Mouse (Mus musculus) heart, postnatal 0 days (tissue): ENCODE results near the gene Psmd14. TPM values are rescaled to one million over a fixed set of nuclear protein-coding genes. Genes with fewer than 3 reads are reported as not detected.

ENCODE experiments used
- ATAC-seq: fragments of 200-750 bp; cut with Nextera tagmentation; 2 replicates; pipeline ENCODE4 v1.8.0; 2017; ENCODE audit warnings: low read depth, moderate number of reproducible peaks, moderate library complexity; ENCODE audit not compliant: insufficient read depth
- DNase-seq: peaks from one replicate; pipeline ENCODE4 v3.0.0-alpha.2; 2016; ENCODE audit warnings: low spot score
- H3K27ac ChIP-seq: fragments of 300-500 bp; sonication (generic); 2 replicates; pipeline ENCODE4 v1.5.1; 2014; ENCODE audit warnings: low read depth, mild to moderate bottlenecking
- H3K27me3 ChIP-seq: fragments of 300-500 bp; sonication (generic); 2 replicates; pipeline ENCODE4 v1.6.1; 2014; ENCODE audit warnings: low read length, mixed read lengths; ENCODE audit not compliant: control insufficient read depth, insufficient read depth
- H3K36me3 ChIP-seq: fragments of 300-500 bp; sonication (generic); replicated peaks from 2 replicates; pipeline ENCODE4 v1.6.1; 2014; ENCODE audit warnings: low read length, mixed read lengths; ENCODE audit not compliant: control insufficient read depth, insufficient read depth
- H3K4me1 ChIP-seq: fragments of 300-500 bp; sonication (generic); 2 replicates; pipeline ENCODE4 v1.6.1; 2014; ENCODE audit warnings: antibody characterized with exemption; ENCODE audit not compliant: control insufficient read depth, insufficient read depth
- H3K4me2 ChIP-seq: fragments of 300-500 bp; sonication (generic); 2 replicates; pipeline ENCODE4 v1.6.1; 2014; ENCODE audit warnings: low read depth, mild to moderate bottlenecking, low read length, moderate library complexity
- H3K4me3 ChIP-seq: fragments of 300-500 bp; sonication (generic); 2 replicates; pipeline ENCODE4 v1.5.1; 2014; ENCODE audit warnings: low read depth, low read length
- H3K9ac ChIP-seq: fragments of 300-500 bp; sonication (generic); replicated peaks from 2 replicates; pipeline ENCODE4 v1.6.1; 2014; ENCODE audit warnings: low read depth, low read length, mixed read lengths
- H3K9me3 ChIP-seq: fragments of 300-500 bp; sonication (generic); replicated peaks from 2 replicates; pipeline ENCODE4 v1.6.1; 2016; ENCODE audit warnings: low read length; ENCODE audit not compliant: control insufficient read depth
- CTCF ChIP-seq: IDR thresholded peaks from 2 replicates; pipeline ENCODE4 v1.5.1; 2016; ENCODE audit warnings: antibody characterized with exemption, control low read depth, low read depth
- EP300 ChIP-seq: IDR thresholded peaks from 2 replicates; pipeline ENCODE4 v1.6.1; 2016; ENCODE audit warnings: antibody characterized with exemption, low read depth
- WGBS: fragments of 180-500 bp; shearing (Covaris S2); extraction: QIAGEN DNeasy Blood & Tissue Kit; methylation state at CpG from one replicate; pipeline ENCODE4 v1.1.7; 2014; 5-methylcytosine and 5-hydroxymethylcytosine counted together
- polyA plus RNA-seq: library from polyadenylated mRNA; unstranded; fragments of >200 nt; fragmentation: Nextera tagmentation; extraction: Ambion mirVana; gene quantifications from 2 replicates; pipeline ENCODE4 v1.2.1, GENCODE M21; 2015
- total RNA-seq: library from RNA; depleted of rRNA; stranded (reverse); fragments of >200 nt; gene quantifications from 2 replicates; pipeline ENCODE4 v1.2.3, GENCODE M21; 2014; ENCODE audit warnings: low replicate concordance

Gene Psmd14
- total and polyA plus RNA-seq, 2 experiments from 2014 or later: 84.5 to 115 TPM

DNA sequence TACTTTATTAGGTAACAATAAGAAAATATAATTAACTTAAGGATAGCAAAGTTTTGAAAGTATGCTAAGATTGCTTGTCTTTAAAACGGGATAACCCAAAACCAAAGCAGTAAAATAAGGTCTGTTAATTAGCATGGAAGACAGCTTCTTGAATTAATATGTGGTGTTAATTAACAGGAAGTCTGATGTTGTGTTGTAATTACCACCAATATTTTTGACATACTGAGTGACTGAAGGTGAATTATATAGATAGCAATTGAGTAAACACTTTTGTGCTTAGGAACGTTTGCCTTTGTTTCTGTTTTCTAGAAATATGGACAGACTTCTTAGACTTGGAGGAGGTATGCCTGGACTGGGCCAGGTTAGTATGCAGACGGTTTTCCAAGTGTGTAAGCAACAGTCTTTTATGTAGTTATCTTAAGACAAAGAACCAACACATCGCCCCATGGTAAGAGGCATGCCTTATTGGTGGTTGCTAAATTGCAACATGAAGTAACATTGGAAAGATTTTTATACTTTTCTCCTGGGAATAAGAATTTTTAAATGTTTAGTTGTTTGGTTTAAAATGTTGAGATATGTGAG is 11.0 kb downstream of the Psmd14 start:
- H3K9ac ChIP-seq: no peak overlapping the region
- H3K27ac ChIP-seq: no peak overlapping the region
- H3K36me3 ChIP-seq: 0 out of 2 replicates have a peak, but pooled peaks cover 8% of the 10 kb centered on the region
- ATAC-seq (no peak), DNase-seq (no peak)
- 80% methylated on average over 4 of the region's 4 CpGs for WGBS
- H3K27me3 ChIP-seq: no peaks in the 10 kb centered on the region
- H3K4me1 ChIP-seq: no peaks in the 10 kb centered on the region
- no peaks in the 10 kb centered on the region for H3K9me3 ChIP-seq
- TF ChIP-seq CTCF (no peak), EP300 (no peak)
- no peak overlapping the region for H3K4me3 ChIP-seq
- no peak overlapping the region for H3K4me2 ChIP-seq

- no peaks in the 10 kb centered on the region for H3K4me1 ChIP-seq
- H3K4me2 ChIP-seq: no peak overlapping the region
- TF ChIP-seq CTCF (no peak), EP300 (no peak)
- no peaks in the 10 kb centered on the region for H3K9me3 ChIP-seq
- no peak overlapping the region for H3K9ac ChIP-seq
- 87% methylated on average over 11 of the region's 11 CpGs for WGBS
- H3K27me3 ChIP-seq: no peaks in the 10 kb centered on the region
- no peak overlapping the region for H3K27ac ChIP-seq
- H3K36me3 ChIP-seq: peaks cover 6% of the 10 kb centered on the region; the same call in 1 of the 2 replicates
- ATAC-seq (no peak), DNase-seq (no peak)
- H3K4me3 ChIP-seq: no peak overlapping the region
Observed at GRCm38 (mm10) chr2:61732802-61733486, 21.4 kb downstream of the Psmd14 start.

DNA sequence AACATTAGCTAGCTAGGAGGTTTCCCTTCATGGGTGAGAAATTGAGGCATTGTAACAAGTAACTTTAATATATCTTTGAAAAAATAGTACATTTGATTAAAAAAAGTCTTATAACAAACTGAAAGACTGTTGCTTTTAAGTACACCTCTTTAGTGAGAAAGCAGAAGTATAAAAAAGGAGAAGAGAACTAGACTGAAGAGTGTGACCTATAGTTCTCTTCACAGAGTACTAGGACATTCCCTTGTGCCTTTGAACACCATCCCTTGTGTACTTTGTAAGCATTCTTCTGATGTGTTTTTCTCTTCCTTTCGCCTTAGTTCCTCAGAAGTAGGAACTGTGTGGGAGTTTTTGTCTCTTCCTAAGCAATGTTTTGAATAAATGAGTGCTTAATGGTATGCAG is 22.7 kb downstream of the Psmd14 start:
- Histone ChIP-seq H3K9ac (no peak overlapping the region), H3K27ac (no peak overlapping the region), H3K4me2 (no peak overlapping the region), H3K9me3 (no peaks in the 10 kb centered on the region), H3K4me3 (no peak overlapping the region), H3K4me1 (no peaks in the 10 kb centered on the region), H3K27me3 (no peaks in the 10 kb centered on the region), H3K36me3 (peaks cover 6% of the 10 kb centered on the region; the same call in 1 of the 2 replicates)
- DNase-seq: no peak
- WGBS: 69% methylated on average over 1 of the region's 1 CpGs
- TF ChIP-seq EP300 (no peak), CTCF (no peak)
- no peak for ATAC-seq

DNA sequence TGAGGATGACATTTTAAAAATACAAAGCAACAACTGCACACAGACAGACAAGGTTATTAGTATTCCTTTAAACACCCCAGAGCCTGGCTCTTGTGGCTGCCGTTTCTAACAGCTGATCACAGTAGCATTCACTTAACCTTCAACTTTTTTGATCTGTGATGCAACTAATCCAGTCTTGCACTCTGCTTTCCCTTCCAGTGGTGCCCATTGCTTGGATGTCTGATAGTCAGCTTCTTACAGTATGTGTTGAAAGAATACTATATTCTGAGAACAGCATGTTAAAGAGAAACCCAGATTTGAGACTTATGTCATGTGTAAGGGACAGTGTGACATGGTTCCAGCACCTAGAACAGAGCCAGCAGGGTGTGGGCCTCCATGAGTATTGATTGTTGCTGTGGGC is 34.6 kb downstream of the Psmd14 start:
- Histone ChIP-seq H3K27ac (no peak overlapping the region), H3K9me3 (no peaks in the 10 kb centered on the region), H3K36me3 (no peaks in the 10 kb centered on the region), H3K4me1 (no peaks in the 10 kb centered on the region), H3K4me2 (no peak overlapping the region), H3K9ac (no peak overlapping the region), H3K27me3 (no peaks in the 10 kb centered on the region), H3K4me3 (no peak overlapping the region)
- no peak for ATAC-seq
- no peak for TF ChIP-seq EP300
- TF ChIP-seq CTCF: no peak
- 58% methylated on average over 1 of the region's 1 CpGs for WGBS
- DNase-seq: no peak

DNA sequence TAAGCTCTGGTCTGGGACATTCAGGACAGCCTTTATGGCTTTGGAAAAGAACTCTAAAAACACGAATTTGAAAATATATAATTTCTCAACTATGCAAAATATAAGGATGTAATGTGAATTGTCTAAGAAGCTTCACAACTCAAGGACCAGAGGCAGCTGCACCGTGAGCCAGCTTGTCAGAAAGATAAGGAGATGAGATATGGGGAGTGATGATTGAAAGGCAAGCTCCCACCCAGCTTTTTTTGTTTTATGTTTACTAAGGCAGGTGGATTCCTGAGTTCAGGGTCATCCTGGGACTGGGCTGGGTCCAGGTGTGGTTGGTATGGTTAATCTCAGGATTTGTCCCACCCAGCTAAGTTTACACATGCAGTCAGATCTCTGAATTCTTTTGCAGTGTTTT is 35.1 kb downstream of the Psmd14 start:
- Histone ChIP-seq H3K4me1 (no peaks in the 10 kb centered on the region), H3K9ac (no peak overlapping the region), H3K36me3 (no peaks in the 10 kb centered on the region), H3K4me2 (no peak overlapping the region), H3K27me3 (no peaks in the 10 kb centered on the region), H3K9me3 (no peaks in the 10 kb centered on the region), H3K4me3 (no peak overlapping the region), H3K27ac (no peak overlapping the region)
- no peak for ATAC-seq
- TF ChIP-seq EP300: no peak
- TF ChIP-seq CTCF: no peak
- WGBS: 47% methylated on average over 2 of the region's 2 CpGs
- no peak for DNase-seq
